Mouse (Mus musculus): ENCODE data around the gene 1700069L16Rik.

1700069L16Rik gene

DNA sequence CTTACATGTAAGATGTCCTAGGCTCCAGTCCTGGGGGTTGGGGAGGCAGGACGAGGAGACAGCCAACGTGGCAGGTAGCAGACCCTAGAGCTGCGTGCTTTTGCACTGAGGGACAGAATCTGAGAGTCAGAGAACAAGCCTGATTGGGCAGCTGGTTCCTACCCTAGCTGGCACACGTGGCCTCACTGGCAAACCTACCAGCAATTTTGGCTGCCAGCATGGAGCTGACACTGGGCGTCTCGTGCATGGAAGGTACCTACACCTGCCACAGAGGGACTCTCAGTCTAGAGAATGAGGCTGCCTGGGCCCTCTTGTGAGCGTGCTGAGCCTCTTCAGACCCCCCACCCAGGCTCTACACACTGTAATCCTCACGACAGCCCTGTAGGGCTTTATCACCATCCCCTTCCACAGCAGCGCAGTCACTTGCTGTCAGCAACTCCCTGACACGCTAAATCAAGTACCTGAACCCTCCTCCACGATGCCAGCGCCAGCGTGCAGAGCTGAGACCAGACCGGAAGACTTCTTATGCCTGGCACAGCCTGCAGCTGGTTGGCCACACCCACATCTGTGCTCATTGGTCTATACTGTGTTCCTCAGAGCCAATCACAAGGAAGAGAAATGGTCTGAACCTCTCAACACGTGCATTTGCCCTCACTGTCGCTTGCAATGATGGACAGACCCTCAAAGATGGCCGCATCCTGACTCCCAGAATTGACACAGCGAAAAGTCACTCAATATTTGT lies 81.3 kb downstream of the 1700069L16Rik start:
- DNase-seq (ENCODE audit: low spot score): peak; percentile 61

Data from retina, embryonic 14.5 days (tissue).